Mouse (Mus musculus): ENCODE results near the gene Lsamp.

DNA sequence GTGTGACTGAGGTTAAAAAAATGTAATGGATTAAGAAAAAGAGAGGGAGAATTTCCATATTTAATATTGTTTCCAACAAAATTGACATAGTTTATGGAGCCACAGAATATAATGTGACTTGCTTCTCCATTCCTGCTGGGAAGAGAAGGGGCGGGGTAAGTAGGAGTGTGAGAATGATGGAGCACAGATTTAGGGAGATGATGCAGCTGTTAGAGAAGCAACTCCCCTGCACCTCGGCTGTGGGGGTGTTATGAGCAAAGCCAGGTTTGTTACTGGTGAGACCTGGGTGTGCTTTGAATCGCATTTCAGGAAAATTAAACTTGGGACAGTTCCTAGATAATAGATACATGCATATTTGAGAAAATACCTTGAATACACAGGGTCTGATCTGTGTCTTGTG is 987.2 kb downstream of the Lsamp start:
- TF ChIP-seq CTCF (IDR thresholded peaks at IDR 0.05; ENCODE audit: extremely low read depth, insufficient read depth, insufficient read length, insufficient replicate concordance) (no peak), POLR2A (IDR thresholded peaks at IDR 0.05; ENCODE audit: low read depth, low read length) (no peak)
